Comparison of ENCODE assay signal across 11 mouse cellular contexts in genomic region chr16:95749291-95750103, GRCm38 (mm10). TPM values are rescaled to one million over a fixed set of nuclear protein-coding genes. Genes with fewer than 3 reads are reported as not detected.
DNase-seq lines count a peak whose midpoint lies in the region; ATAC-seq and TF ChIP-seq lines count a peak whose summit lies in the region.
"Had no signal": no experiment of that assay in that cellular context is flagged by ENCODE, and none has a peak within 500 bp of the region (broad histone marks: within the 10 kb centered on the region; RNA-seq: fewer than 3 reads in every experiment).

No protein-coding gene starts in this region.

- H3K36me3 ChIP-seq in lung, postnatal 0 days (ENCODE audit: insufficient read depth, low read length) = no peaks in the 10 kb centered on the region
- H3K36me3 ChIP-seq in intestine, postnatal 0 days (ENCODE audit: control insufficient read depth, insufficient read depth) = no peaks in the 10 kb centered on the region
- H3K36me3 ChIP-seq in thymus, adult 2 months (ENCODE audit: control insufficient read depth, insufficient read depth, low read length) = no peaks in the 10 kb centered on the region
- no peaks in the 10 kb centered on the region for H3K36me3 ChIP-seq in heart, embryonic 12.5 days
- H3K36me3 ChIP-seq in heart, embryonic 10.5 days = no peaks in the 10 kb centered on the region
- H3K36me3 ChIP-seq: heart, embryonic 15.5 days; midbrain, embryonic 12.5 days had no signal

- no peak for TF ChIP-seq EP300 in lung, postnatal 0 days (IDR thresholded peaks at IDR 0.05)

- no peaks in the 10 kb centered on the region for H3K9me3 ChIP-seq in lung, postnatal 0 days (ENCODE audit: low read length)
- no peaks in the 10 kb centered on the region for H3K9me3 ChIP-seq in intestine, postnatal 0 days (ENCODE audit: control insufficient read depth)
- H3K9me3 ChIP-seq in heart, embryonic 12.5 days (replicated peaks) = no peaks in the 10 kb centered on the region
- H3K9me3 ChIP-seq in heart, embryonic 10.5 days = no peaks in the 10 kb centered on the region
- H3K9me3 ChIP-seq: heart, embryonic 15.5 days; midbrain, embryonic 12.5 days had no signal

- peak; percentile 46 for TF ChIP-seq CTCF in lung, postnatal 0 days (IDR thresholded peaks at IDR 0.05)
- peak; percentile 35 for TF ChIP-seq CTCF in intestine, postnatal 0 days (IDR thresholded peaks at IDR 0.05; ENCODE audit: low read depth)
- TF ChIP-seq CTCF in thymus, adult 2 months (IDR thresholded peaks at IDR 0.05; ENCODE audit: borderline replicate concordance, control insufficient read depth, extremely low read depth, insufficient read depth, low read length, poor library complexity) = no peak

- H3K4me2 ChIP-seq in lung, postnatal 0 days (replicated peaks; ENCODE audit: low read depth, low read length) = no peak overlapping the region
- no peak overlapping the region for H3K4me2 ChIP-seq in intestine, postnatal 0 days (replicated peaks; ENCODE audit: low read depth)
- H3K4me2 ChIP-seq in heart, embryonic 12.5 days = no peak overlapping the region
- H3K4me2 ChIP-seq: heart, embryonic 15.5 days; midbrain, embryonic 12.5 days had no signal

- peak; percentile 81 for DNase-seq in lung, postnatal 0 days (ENCODE audit: low spot score)
- DNase-seq in lung, postnatal 10 days = no peak
- peak; percentile 51 for DNase-seq in thymus, adult 2 months
- no peak for DNase-seq in right cerebral cortex, postnatal 14 days
- DNase-seq in heart, embryonic 10.5 days (ENCODE audit: low spot score) = no peak
- DNase-seq: adrenal gland, postnatal 10 days had no signal

- no peak overlapping the region for H3K4me3 ChIP-seq in lung, postnatal 0 days (ENCODE audit: low read depth, low read length)
- no peak overlapping the region for H3K4me3 ChIP-seq in intestine, postnatal 0 days (ENCODE audit: low read depth, low read length)
- H3K4me3 ChIP-seq in thymus, adult 2 months (ENCODE audit: control insufficient read depth, insufficient read depth, low read length) = no peak overlapping the region
- H3K4me3 ChIP-seq in heart, embryonic 12.5 days = no peak overlapping the region
- no peak overlapping the region for H3K4me3 ChIP-seq in heart, embryonic 10.5 days
- H3K4me3 ChIP-seq: heart, embryonic 15.5 days; midbrain, embryonic 12.5 days had no signal

- peaks cover 15% of the 10 kb centered on the region for H3K4me1 ChIP-seq in lung, postnatal 0 days (ENCODE audit: insufficient read depth, low read depth, low read length)
- H3K4me1 ChIP-seq in intestine, postnatal 0 days (replicated peaks; ENCODE audit: control insufficient read depth, insufficient read depth, low read length) = no peaks in the 10 kb centered on the region
- H3K4me1 ChIP-seq in thymus, adult 2 months (replicated peaks; ENCODE audit: control insufficient read depth, insufficient read depth, low read length) = peaks cover 36% of the 10 kb centered on the region
- H3K4me1 ChIP-seq in heart, embryonic 12.5 days (replicated peaks) = peaks cover 14% of the 10 kb centered on the region
- 0 out of 2 replicates have a peak, but pooled peaks cover 7% of the 10 kb centered on the region for H3K4me1 ChIP-seq in heart, embryonic 10.5 days
- H3K4me1 ChIP-seq: midbrain, embryonic 12.5 days had no signal

- H3K9ac ChIP-seq in lung, postnatal 0 days (replicated peaks; ENCODE audit: low read depth) = no peak overlapping the region
- H3K9ac ChIP-seq in intestine, postnatal 0 days (ENCODE audit: low read depth, low read length) = no peak overlapping the region
- no peak overlapping the region for H3K9ac ChIP-seq in heart, embryonic 12.5 days
- H3K9ac ChIP-seq: heart, embryonic 15.5 days; midbrain, embryonic 12.5 days had no signal

- H3K27ac ChIP-seq in lung, postnatal 0 days (ENCODE audit: low read length) = peak overlapping the region; percentile 38; the same call in 1 of the 2 replicates
- H3K27ac ChIP-seq in intestine, postnatal 0 days (ENCODE audit: low read depth, low read length) = no peak overlapping the region
- peak overlapping the region; percentile 94 for H3K27ac ChIP-seq in thymus, adult 2 months (ENCODE audit: control insufficient read depth, insufficient read depth, low read length)
- no peak overlapping the region for H3K27ac ChIP-seq in heart, embryonic 12.5 days (ENCODE audit: poor library complexity, severe bottlenecking)
- no peak overlapping the region for H3K27ac ChIP-seq in heart, embryonic 10.5 days
- H3K27ac ChIP-seq: heart, embryonic 15.5 days; midbrain, embryonic 12.5 days had no signal

- ATAC-seq in lung, postnatal 0 days = peak; percentile 68
- ATAC-seq in activated CD4-positive, CD25-positive, alpha-beta regulatory T cell, adult 4 months = peak; percentile 48
- no peak for ATAC-seq in intestine, postnatal 0 days
- no peak for ATAC-seq in heart, embryonic 12.5 days (ENCODE audit: insufficient number of reproducible peaks, low FRiP score)

- no peaks in the 10 kb centered on the region for H3K27me3 ChIP-seq in lung, postnatal 0 days (replicated peaks; ENCODE audit: insufficient read depth, low read length)
- no peaks in the 10 kb centered on the region for H3K27me3 ChIP-seq in intestine, postnatal 0 days (replicated peaks; ENCODE audit: control insufficient read depth, insufficient read depth, low read length)
- H3K27me3 ChIP-seq in thymus, adult 2 months (ENCODE audit: control insufficient read depth, insufficient read depth, low read length) = no peaks in the 10 kb centered on the region
- no peaks in the 10 kb centered on the region for H3K27me3 ChIP-seq in heart, embryonic 12.5 days (replicated peaks)
- H3K27me3 ChIP-seq in heart, embryonic 10.5 days (ENCODE audit: insufficient read depth, poor library complexity, severe bottlenecking) = no peaks in the 10 kb centered on the region
- H3K27me3 ChIP-seq: heart, embryonic 15.5 days; midbrain, embryonic 12.5 days had no signal

- TF ChIP-seq POLR2A in thymus, adult 2 months (IDR thresholded peaks at IDR 0.05; ENCODE audit: control insufficient read depth, extremely low read depth, insufficient read depth, low read length, poor library complexity) = no peak

- WGBS in lung, postnatal 0 days = 38% methylated on average over 12 of the region's 12 CpGs
- 53% methylated on average over 12 of the region's 12 CpGs for WGBS in intestine, postnatal 0 days
- WGBS in thymus, adult 2 months = 19% methylated on average over 12 of the region's 12 CpGs
- 66% methylated on average over 12 of the region's 12 CpGs for WGBS in heart, embryonic 12.5 days
- 72% methylated on average over 12 of the region's 12 CpGs for WGBS in heart, embryonic 10.5 days

RNA-seq across cellular contexts. Expression of gene Ets2, which starts 47.6 kb away (rescaled TPM):
- polyA plus RNA-seq in lung, postnatal 0 days (2015; fragmentation: Nextera tagmentation; extraction: Ambion mirVana) = 71.2 and 75.5 TPM in 2 replicates
- 1 to 10 TPM; 4.2 to 4.3 TPM for polyA plus RNA-seq in activated CD4-positive, CD25-positive, alpha-beta regulatory T cell, adult 4 months (2017; shearing (Covaris generic))
- polyA plus RNA-seq in intestine, postnatal 0 days (2015; fragmentation: Nextera tagmentation; extraction: Ambion mirVana) = 34.6 and 36.8 TPM in 2 replicates
- polyA plus RNA-seq in thymus, adult 2 months (2012; rRNA removed) = 343 and 598 TPM in 2 replicates
- polyA plus RNA-seq in heart, embryonic 12.5 days (2016; fragmentation: Nextera tagmentation; extraction: Ambion mirVana) = 52.0 and 59.0 TPM in 2 replicates
- polyA plus RNA-seq in heart, embryonic 10.5 days (2016; fragmentation: Nextera tagmentation; extraction: Ambion mirVana) = 38.5 and 41.0 TPM in 2 replicates

Comparison
In these comparisons a context has a peak if more than half of its experiments do, and no peak if none do; other contexts are left out.
1. DNase-seq: peak in lung, postnatal 0 days (single experiment) and thymus, adult 2 months (single experiment); none in lung, postnatal 10 days (single experiment), right cerebral cortex, postnatal 14 days (single experiment) and heart, embryonic 10.5 days (single experiment).
2. ATAC-seq: peak in lung, postnatal 0 days (single experiment) and activated CD4-positive, CD25-positive, alpha-beta regulatory T cell, adult 4 months (single experiment); none in intestine, postnatal 0 days (single experiment) and heart, embryonic 12.5 days (single experiment).
3. H3K27ac ChIP-seq: peak in lung, postnatal 0 days (single experiment) and thymus, adult 2 months (single experiment); none in intestine, postnatal 0 days (single experiment), heart, embryonic 12.5 days (single experiment) and heart, embryonic 10.5 days (single experiment).